Mouse (Mus musculus) liver, adult 2 months (tissue): ENCODE data around the gene Plekha6. TPM values are rescaled to one million over a fixed set of nuclear protein-coding genes. Genes with fewer than 3 reads are reported as not detected.

Source experiments
- DNase-seq: peaks from one replicate; pipeline ENCODE4 v3.0.0-alpha.2; 2011; ENCODE audit warnings: low read depth, low spot score; ENCODE audit errors: extremely low read depth
- H3K27ac ChIP-seq: fragments of 200-500 bp; replicated peaks from 2 replicates; pipeline ENCODE4 v1.5.1; 2012; ENCODE audit warnings: low read depth, mild to moderate bottlenecking, control low read depth, inconsistent platforms, low read length; ENCODE audit not compliant: insufficient read depth
- H3K27me3 ChIP-seq: fragments of 200-500 bp; 2 replicates; pipeline ENCODE4 v1.6.1; 2012; ENCODE audit warnings: mild to moderate bottlenecking, moderate library complexity, low read length, inconsistent platforms; ENCODE audit not compliant: control insufficient read depth, insufficient read depth
- H3K36me3 ChIP-seq: fragments of 200-500 bp; 2 replicates; pipeline ENCODE4 v1.6.1; 2012; ENCODE audit warnings: low read length, inconsistent platforms; ENCODE audit not compliant: control insufficient read depth, insufficient read depth
- H3K4me1 ChIP-seq: fragments of 200-500 bp; 2 replicates; pipeline ENCODE4 v1.6.1; 2011; ENCODE audit warnings: low read length; ENCODE audit not compliant: control insufficient read depth, insufficient read depth
- H3K4me3 ChIP-seq: fragments of 200-500 bp; 2 replicates; pipeline ENCODE4 v1.5.1; 2011; ENCODE audit warnings: low read depth, mild to moderate bottlenecking, control low read depth, low read length, moderate library complexity; ENCODE audit not compliant: insufficient read depth
- H3K79me2 ChIP-seq: fragments of 200-500 bp; 2 replicates; pipeline ENCODE4 v1.6.1; 2012; ENCODE audit warnings: inconsistent platforms, mild to moderate bottlenecking, low read length, moderate library complexity; ENCODE audit not compliant: control insufficient read depth, insufficient read depth
- H3K9ac ChIP-seq: fragments of 200-500 bp; 2 replicates; pipeline ENCODE4 v1.6.1; 2012; ENCODE audit warnings: low read depth, mild to moderate bottlenecking, control low read depth, inconsistent platforms, low read length
- CTCF ChIP-seq: fragments of 200-500 bp; IDR thresholded peaks from 2 replicates; pipeline ENCODE4 v1.5.1; 2011; ENCODE audit warnings: low read depth, low read length, control low read depth
- POLR2A ChIP-seq: fragments of 200-500 bp; IDR thresholded peaks from 2 replicates; pipeline ENCODE4 v1.6.1; 2011; ENCODE audit warnings: low read length, control low read depth; ENCODE audit not compliant: insufficient read depth; ENCODE audit errors: extremely low read depth
- WGBS: fragments of 180-500 bp; shearing (Covaris S2); methylation state at CpG from one replicate; pipeline ENCODE4 v1.1.7; 2018; 5-methylcytosine and 5-hydroxymethylcytosine counted together
- polyA plus RNA-seq: library from polyadenylated mRNA; depleted of rRNA; stranded (reverse); fragments of >200 nt; gene quantifications from 2 replicates; pipeline ENCODE4 v1.2.3, GENCODE M21; 2012
- total RNA-seq: library from RNA; depleted of rRNA; stranded (reverse); fragments of >200 nt; gene quantifications from 2 replicates; pipeline ENCODE4 v1.2.3, GENCODE M21; 2014

Plekha6 gene
- total and polyA plus RNA-seq, 2 experiments = 20.5 to 37.2 TPM

GRCm38 (mm10) chr1:133162046-133162445 is 2.0 kb upstream of the Plekha6 start:
- H3K79me2 ChIP-seq = no peaks in the 10 kb centered on the region
- 67% methylated on average over 10 of the region's 10 CpGs for WGBS
- H3K36me3 ChIP-seq = no peaks in the 10 kb centered on the region
- no peak for TF ChIP-seq CTCF
- TF ChIP-seq POLR2A = no peak
- DNase-seq = no peak
- no peak overlapping the region for H3K4me3 ChIP-seq
- H3K9ac ChIP-seq = no peak overlapping the region
- H3K27ac ChIP-seq = no peak overlapping the region
- H3K27me3 ChIP-seq = peaks cover 7% of the 10 kb centered on the region
- H3K4me1 ChIP-seq = no peaks in the 10 kb centered on the region

DNA sequence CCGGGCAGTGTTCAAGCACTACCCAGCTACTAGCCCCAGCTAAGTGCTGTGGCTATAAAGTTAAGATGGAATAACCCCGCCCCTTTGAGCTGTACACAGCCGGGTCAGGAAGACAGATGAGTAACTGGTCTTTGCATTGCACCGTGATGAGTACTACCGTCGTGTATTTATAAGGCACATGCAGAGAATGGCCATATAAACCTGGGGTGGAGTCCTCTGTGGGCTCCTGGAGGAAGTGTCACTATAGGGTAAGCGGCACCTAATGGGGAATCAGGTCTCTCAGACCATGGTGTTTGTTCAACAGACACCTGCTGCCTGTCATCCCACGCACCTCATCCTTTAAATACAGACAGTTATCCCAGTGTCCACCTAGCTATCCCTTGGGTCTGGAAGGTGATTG is 1.0 kb upstream of the Plekha6 start:
- Histone ChIP-seq H3K4me3 (no peak overlapping the region), H3K27ac (no peak overlapping the region), H3K4me1 (no peaks in the 10 kb centered on the region), H3K27me3 (peaks cover 7% of the 10 kb centered on the region), H3K9ac (no peak overlapping the region), H3K36me3 (no peaks in the 10 kb centered on the region), H3K79me2 (no peaks in the 10 kb centered on the region)
- DNase-seq = no peak
- TF ChIP-seq CTCF (no peak), POLR2A (no peak)
- WGBS = 54% methylated on average over 8 of the region's 8 CpGs

DNA sequence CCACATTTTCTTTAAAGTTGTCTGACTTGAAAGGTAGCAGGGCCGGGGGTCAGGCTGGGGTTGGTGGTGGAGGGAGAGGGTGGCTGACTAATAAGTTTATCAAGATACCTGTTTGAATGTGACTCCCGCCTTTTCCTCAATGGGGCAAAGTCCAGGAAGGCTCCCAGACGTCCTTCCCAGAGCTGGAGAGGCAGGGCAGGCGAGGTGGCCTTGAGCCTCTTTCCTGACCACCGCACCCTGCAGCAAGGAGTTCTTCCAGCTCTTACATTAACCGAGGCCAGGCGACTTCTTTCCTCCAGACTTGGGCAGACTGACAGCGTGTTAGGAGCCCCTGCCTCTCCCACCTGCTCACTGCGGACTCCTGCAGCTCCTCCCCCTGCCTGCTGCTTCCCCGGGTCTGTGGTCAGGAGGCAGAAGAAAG is 591 bp downstream of the Plekha6 start:
- Histone ChIP-seq H3K79me2 (no peaks in the 10 kb centered on the region), H3K4me1 (no peaks in the 10 kb centered on the region), H3K9ac (no peak overlapping the region), H3K27ac (no peak overlapping the region), H3K36me3 (no peaks in the 10 kb centered on the region), H3K27me3 (peaks cover 7% of the 10 kb centered on the region), H3K4me3 (no peak overlapping the region)
- DNase-seq = no peak
- WGBS = 13% methylated on average over 10 of the region's 10 CpGs
- TF ChIP-seq POLR2A (no peak), CTCF (no peak)

GRCm38 (mm10) chr1:133165111-133165510 is 1.1 kb downstream of the Plekha6 start:
- no peak overlapping the region for H3K9ac ChIP-seq
- no peaks in the 10 kb centered on the region for H3K4me1 ChIP-seq
- H3K27ac ChIP-seq = no peak overlapping the region
- H3K27me3 ChIP-seq = peaks cover 7% of the 10 kb centered on the region
- no peak overlapping the region for H3K4me3 ChIP-seq
- no peaks in the 10 kb centered on the region for H3K79me2 ChIP-seq
- no peaks in the 10 kb centered on the region for H3K36me3 ChIP-seq
- 58% methylated on average over 11 of the region's 11 CpGs for WGBS
- TF ChIP-seq POLR2A (no peak), CTCF (no peak)
- no peak for DNase-seq

DNA sequence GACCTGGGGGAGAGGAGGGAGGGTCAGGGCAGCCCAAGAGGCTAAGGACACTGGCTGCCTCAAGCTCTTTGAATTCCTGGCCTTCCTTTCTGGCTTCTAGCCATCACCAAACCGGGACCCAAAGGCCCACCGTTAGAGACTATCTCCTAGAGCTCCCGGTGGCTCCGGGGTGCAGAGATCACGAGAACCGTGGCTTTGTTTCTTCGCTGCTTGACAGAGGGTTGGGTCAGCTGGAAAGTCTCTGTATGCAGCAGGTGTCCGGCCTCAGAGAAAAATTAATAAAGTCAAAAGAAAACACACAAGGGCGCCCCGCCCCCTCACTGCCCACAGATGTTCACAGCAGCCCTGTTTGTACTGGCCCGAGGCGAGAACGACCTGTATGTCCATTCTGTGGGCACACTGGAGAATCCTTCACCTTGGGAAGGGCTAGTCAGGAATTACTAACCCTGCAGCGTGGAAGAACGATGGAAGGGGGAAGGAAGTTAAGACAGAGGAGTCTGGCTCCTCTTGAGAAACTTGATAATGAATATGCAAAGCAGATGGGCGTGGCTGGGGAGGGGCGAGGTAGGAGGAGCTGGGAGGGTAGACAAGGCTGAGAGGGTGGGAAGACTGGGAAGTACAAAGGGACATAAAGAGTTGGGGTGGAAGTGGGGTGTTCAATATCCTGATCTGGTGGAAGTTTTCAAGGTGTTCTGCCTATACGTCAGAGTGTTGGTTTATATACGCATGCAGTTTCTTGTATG is 4.5 kb downstream of the Plekha6 start:
- Histone ChIP-seq H3K36me3 (no peaks in the 10 kb centered on the region), H3K27me3 (peaks cover 3% of the 10 kb centered on the region; the same call in 1 of the 2 replicates)

DNA sequence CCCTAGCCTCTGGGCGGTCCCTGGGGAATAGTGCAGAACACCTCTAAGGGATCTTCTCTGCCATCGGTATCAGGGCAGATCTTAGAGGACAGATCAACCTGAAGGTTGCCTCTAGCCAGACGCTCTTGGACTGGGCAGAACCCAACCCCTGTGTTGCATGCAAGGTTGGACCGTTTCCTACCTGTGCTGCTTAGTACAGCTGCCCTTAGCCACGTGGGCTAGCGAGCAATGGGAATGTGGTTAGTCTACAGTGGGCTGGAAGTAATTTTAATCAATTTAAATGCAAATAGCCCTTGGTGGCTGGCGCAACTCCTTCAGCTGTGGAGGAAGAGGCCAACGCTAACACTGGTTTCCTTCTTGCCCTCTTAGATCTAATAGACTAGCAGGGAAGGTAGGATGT is 6.2 kb downstream of the Plekha6 start:
- H3K9ac ChIP-seq = no peak overlapping the region
- no peak overlapping the region for H3K4me3 ChIP-seq
- no peak overlapping the region for H3K27ac ChIP-seq
- WGBS = 90% methylated on average over 8 of the region's 8 CpGs
- H3K27me3 ChIP-seq = no peaks in the 10 kb centered on the region; the same call in 1 of the 2 replicates
- no peaks in the 10 kb centered on the region for H3K4me1 ChIP-seq
- no peak for TF ChIP-seq POLR2A
- TF ChIP-seq CTCF = no peak
- no peaks in the 10 kb centered on the region for H3K79me2 ChIP-seq
- H3K36me3 ChIP-seq = no peaks in the 10 kb centered on the region
- DNase-seq = no peak

More for the DNA sequence above, 4.5 kb downstream of the Plekha6 start:
- Histone ChIP-seq H3K79me2 (no peaks in the 10 kb centered on the region), H3K9ac (no peak overlapping the region), H3K4me1 (no peaks in the 10 kb centered on the region), H3K4me3 (no peak overlapping the region), H3K27ac (no peak overlapping the region)
- TF ChIP-seq CTCF (no peak), POLR2A (no peak)
- 57% methylated on average over 19 of the region's 19 CpGs for WGBS
- DNase-seq = no peak
